Mouse (Mus musculus): ENCODE data around the gene Dusp28. TPM values are rescaled to one million over a fixed set of nuclear protein-coding genes. Genes with fewer than 3 reads are reported as not detected.

Gene Dusp28
- polyA plus RNA-seq, 1 experiment from 2014 or later: 1.2 TPM

DNA sequence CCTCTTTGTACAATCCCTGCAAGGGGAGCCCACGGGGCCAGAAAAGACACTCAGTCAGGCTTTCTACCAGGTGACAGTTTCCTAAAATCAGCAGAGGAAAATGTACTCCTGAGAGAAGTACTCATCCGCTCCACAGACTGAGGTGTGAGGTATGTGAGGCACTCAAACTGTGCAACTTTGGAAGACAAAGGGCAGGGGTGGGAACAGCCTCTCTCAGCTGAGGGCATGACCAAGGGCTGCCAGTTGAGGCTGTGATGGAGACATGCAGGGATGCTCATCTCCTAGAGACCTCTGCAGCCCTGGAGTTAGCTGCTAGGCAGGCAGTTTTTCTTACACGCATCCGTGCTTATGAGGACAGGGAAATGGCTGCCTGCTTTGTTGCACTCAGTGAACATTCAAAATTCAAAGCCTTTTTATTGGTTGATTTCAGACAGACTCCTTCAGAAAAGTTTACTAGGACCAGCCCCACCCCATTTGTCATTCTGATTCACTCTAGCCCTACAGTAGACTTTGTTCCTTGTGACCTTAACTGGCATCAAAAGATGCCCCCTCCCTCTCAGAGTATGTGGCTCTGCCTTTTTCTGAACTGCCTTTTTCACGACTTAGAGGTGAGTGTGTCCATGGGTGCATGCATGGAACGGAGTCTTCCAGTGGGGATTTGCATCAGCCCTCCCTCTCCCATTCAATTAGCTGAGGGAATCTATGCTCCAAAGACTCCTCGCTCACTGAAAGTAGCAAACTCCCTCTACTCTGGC lies 17.7 kb upstream of the Dusp28 start:
- Histone ChIP-seq H3K27ac (no peak overlapping the region), H3K36me3 (ENCODE audit: inconsistent target) (no peaks in the 10 kb centered on the region), H3K79me2 (ENCODE audit: inconsistent target) (no peaks in the 10 kb centered on the region), H3K4me3 (ENCODE audit: inconsistent target) (no peak overlapping the region)
- 85% methylated on average over 7 of the region's 7 CpGs for WGBS (ENCODE audit: missing documents)

DNA sequence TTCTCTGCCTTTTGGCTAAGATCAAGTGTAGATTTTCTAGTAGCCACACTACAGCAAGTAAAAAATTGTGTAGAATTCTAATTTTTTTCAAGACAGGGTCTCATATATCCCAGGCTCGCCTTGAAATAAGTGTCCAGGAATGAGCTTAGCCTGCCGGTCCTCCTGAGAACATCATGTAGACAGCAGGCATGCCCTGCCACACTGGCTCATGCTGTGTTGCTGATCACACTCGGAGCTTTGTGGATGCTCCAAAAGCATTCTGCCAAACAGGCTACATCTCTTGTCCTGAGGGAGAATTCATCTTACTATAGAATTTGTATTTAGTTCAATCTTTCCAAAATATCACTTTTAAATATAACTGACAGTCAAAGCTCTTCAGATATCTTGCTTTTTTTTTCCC lies 14.0 kb upstream of the Dusp28 start:
- Histone ChIP-seq H3K4me3 (ENCODE audit: inconsistent target) (no peak overlapping the region), H3K79me2 (ENCODE audit: inconsistent target) (no peaks in the 10 kb centered on the region), H3K36me3 (ENCODE audit: inconsistent target) (no peaks in the 10 kb centered on the region), H3K27ac (no peak overlapping the region)
- WGBS (ENCODE audit: missing documents): 79% methylated on average over 3 of the region's 3 CpGs

DNA sequence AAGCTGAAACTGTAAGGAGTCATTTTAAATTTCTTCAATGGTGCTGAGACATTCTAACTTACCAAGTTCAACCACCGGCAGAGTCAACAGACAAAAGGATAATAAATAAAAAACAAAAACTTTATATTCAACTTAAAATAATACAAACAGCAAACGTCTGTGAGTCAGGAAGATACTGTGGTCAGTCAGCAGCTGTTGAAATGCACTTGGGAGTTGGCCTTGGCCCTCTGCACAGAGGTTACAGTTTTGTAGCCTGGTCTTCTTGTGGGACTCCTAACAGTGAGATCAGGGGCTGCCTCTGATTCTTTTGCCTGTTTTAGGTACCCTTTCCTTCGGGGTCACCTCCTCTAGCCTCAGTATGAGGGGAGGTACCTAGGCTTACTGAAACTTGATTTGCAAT lies 12.9 kb upstream of the Dusp28 start:
- H3K27ac ChIP-seq: no peak overlapping the region
- H3K4me3 ChIP-seq (ENCODE audit: inconsistent target): no peak overlapping the region
- 79% methylated on average over 3 of the region's 3 CpGs for WGBS (ENCODE audit: missing documents)
- no peaks in the 10 kb centered on the region for H3K79me2 ChIP-seq (ENCODE audit: inconsistent target)
- no peaks in the 10 kb centered on the region for H3K36me3 ChIP-seq (ENCODE audit: inconsistent target)

DNA sequence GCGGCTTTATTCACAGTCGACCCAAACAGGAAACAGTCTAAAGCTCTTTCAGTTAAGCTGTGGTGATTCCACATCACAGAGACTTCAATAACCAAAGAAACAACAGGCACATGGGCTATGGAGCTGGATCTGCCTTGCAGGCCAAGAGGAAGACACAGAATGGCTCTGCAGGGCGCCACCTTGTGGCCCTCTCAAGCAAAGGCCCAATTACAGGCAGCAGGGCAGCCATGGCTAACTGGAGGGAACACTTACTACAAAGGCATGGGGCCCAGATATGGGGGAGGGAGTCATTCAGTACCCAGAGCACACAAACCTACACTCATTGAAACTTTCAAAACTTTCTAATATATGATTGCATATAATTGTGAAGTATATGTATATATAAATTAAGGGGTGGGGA lies 11.7 kb upstream of the Dusp28 start:
- Histone ChIP-seq H3K79me2 (ENCODE audit: inconsistent target) (no peaks in the 10 kb centered on the region), H3K4me3 (ENCODE audit: inconsistent target) (no peak overlapping the region), H3K36me3 (ENCODE audit: inconsistent target) (no peaks in the 10 kb centered on the region), H3K27ac (no peak overlapping the region)
- WGBS (ENCODE audit: missing documents): 27% methylated on average over 3 of the region's 3 CpGs

DNA sequence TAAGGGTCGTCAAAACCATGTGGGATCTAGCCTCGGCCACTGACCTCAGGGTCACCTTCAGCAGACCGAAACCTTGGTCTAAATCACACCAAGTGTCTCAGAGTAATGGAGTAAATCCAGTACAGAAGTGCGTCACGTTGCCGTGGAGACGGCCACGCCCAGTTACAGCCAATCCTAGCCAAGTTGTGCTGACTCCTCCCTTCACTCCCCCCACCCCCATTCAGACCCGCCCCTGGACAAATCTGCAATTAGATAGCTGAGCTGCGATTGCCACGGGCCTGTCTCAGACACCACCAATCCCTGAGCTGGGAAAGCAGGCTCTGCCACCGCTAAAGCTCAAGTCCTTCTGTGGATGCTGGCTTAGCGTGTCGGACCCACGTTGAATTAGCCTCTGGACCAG lies 4.0 kb upstream of the Dusp28 start, which contains the start of gene Ankmy1:
Gene Ankmy1, minus strand, starts transcription at position 121 of the 400 bp plus-strand sequence.
- Histone ChIP-seq H3K79me2 (ENCODE audit: inconsistent target) (no peaks in the 10 kb centered on the region), H3K27ac (no peak within 1 kb of the TSS), H3K36me3 (ENCODE audit: inconsistent target) (no peaks in the 10 kb centered on the region), H3K4me3 (ENCODE audit: inconsistent target) (no peak within 1 kb of the TSS)
- WGBS (ENCODE audit: missing documents): 27% methylated on average over 13 of the region's 15 CpGs

DNA sequence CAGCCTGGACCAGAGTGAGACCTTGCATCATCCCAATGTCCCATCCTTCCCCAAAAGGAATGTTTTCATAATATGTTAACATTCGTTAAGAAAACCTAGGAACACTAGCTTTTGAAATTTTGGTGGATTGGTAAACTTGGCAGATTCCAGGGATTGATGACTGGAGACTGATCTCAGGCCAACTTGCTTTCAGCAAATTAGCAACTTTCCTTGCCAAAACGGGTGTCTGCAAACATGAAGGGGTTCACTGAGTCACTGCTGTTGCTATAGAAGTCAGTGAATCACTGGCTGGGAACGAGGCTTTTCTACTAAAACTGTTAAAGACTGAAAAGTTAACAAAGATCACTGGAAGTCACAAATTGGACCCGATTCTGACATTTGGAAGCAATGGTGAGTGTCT lies 3.2 kb upstream of the Dusp28 start:
- H3K27ac ChIP-seq: no peak overlapping the region
- WGBS (ENCODE audit: missing documents): 70% methylated on average over 4 of the region's 4 CpGs
- no peak overlapping the region for H3K4me3 ChIP-seq (ENCODE audit: inconsistent target)
- no peaks in the 10 kb centered on the region for H3K36me3 ChIP-seq (ENCODE audit: inconsistent target)
- no peaks in the 10 kb centered on the region for H3K79me2 ChIP-seq (ENCODE audit: inconsistent target)

DNA sequence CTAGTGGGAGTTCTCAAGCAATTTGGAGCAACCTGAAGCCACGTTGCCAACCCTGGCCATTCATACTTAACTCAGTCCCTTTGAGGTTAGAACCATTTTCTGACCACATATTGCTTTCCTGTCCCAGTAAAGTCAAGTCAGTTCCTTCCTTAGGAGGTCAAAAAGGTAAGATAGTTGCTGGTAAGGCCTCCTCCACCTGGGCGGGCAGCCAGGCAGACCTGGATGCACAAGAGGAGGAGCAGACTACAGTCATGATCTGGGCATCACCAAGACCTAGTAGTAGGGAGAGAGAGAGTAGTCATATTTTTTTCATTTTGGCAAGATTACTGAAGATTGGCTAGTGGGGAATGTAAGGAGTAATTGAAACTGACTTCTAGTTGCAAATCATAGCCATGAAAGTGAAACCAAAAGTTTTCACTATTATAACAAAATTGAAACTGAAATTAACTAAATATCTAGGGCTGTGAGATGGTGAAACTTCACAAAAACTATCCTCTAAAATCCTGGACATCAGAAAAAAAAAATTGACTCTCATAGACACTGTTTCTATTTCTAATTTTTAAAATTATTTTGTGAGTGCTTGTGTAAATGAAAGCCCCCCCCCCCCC lies 974 bp upstream of the Dusp28 start:
- Histone ChIP-seq H3K27ac (no peak overlapping the region), H3K79me2 (ENCODE audit: inconsistent target) (peaks cover 14% of the 10 kb centered on the region; the same call in 1 of the 2 replicates), H3K36me3 (ENCODE audit: inconsistent target) (no peaks in the 10 kb centered on the region), H3K4me3 (ENCODE audit: inconsistent target) (no peak overlapping the region; the same call in 1 of the 2 replicates)
- WGBS (ENCODE audit: missing documents): 88% methylated on average over 2 of the region's 2 CpGs

DNA sequence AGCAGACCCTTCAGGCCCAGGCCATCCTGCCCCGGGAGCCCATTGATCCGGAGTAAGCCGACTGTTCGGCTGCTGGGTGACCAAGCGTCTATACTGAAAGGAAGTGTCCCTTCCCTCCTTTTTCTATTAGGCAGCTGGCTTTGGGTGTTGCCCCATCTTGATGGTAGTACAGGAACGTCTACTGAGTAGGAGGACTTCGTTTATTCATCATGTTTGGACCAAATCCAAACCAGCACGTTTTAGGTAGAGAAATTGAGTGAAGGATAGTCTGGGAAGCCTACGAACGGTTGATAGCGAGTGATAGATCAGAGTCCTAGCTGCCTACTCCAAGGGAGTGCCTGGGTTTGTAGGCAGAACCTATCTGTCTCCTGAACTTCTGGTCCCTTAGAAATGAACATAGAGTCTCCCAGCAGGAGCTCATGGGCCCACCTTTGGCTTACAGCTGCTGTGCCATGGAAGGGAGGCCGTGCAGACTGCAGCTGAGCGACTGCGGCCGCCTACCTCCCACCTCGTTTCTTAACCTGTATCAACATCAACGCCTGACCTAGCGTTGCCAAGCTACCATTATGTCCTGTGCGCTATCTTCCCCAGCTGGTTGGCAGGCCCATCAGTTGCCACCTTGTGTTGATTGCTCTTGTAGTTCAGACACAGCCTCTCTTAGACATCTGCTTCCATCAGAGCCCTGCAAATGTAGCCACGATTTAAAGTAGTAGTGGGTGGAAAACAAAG lies 1.0 kb downstream of the Dusp28 start:
- Histone ChIP-seq H3K36me3 (ENCODE audit: inconsistent target) (no peaks in the 10 kb centered on the region), H3K79me2 (ENCODE audit: inconsistent target) (peaks cover 31% of the 10 kb centered on the region), H3K27ac (peak overlapping the region; percentile 25), H3K4me3 (ENCODE audit: inconsistent target) (peak overlapping the region; percentile 40)
- WGBS (ENCODE audit: missing documents): 57% methylated on average over 20 of the region's 20 CpGs

DNA sequence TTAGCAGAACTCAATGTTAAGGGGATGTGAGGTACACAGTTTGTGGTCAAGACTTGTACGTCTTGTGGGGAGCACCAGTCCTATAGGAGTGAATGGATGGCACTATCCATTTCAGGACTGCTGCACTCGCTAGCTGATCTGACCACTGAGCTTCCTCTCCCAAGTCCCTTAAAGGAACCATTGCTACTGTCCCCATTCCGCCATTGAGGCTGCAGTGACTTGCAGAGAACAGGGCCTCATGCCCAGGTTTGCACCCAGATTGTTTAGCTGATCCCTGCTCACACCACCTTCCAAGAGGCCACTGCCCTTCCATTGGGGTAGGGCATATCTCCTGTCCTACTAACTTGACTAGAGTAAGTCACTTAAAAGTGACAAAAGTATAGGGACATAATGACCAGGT lies 1.9 kb downstream of the Dusp28 start:
- no peak overlapping the region for H3K4me3 ChIP-seq (ENCODE audit: inconsistent target)
- no peak overlapping the region for H3K27ac ChIP-seq
- no peaks in the 10 kb centered on the region for H3K36me3 ChIP-seq (ENCODE audit: inconsistent target)
- peaks cover 39% of the 10 kb centered on the region for H3K79me2 ChIP-seq (ENCODE audit: inconsistent target)
- 100% methylated on average over 3 of the region's 3 CpGs for WGBS (ENCODE audit: missing documents)

DNA sequence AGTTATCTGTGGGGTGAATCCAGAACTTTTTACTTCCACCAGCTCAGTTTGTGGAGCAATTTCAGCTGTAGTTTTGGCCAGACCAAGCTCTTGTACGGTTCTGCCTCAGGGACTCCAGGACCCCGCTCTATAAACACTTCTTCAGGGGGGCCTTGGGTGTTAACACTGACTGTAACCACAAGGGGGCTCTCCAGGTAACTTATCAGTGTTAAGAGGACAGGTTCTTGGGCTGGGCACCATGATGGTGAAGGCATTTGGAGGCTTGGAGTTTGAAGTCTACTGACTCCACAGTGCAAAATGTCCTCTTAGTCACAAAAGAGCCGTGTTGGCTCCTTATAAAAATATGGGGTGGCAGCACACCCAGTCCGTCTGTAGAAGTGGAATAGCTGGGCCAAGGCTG lies 2.3 kb downstream of the Dusp28 start:
- peaks cover 43% of the 10 kb centered on the region for H3K79me2 ChIP-seq (ENCODE audit: inconsistent target)
- 89% methylated on average over 4 of the region's 4 CpGs for WGBS (ENCODE audit: missing documents)
- no peak overlapping the region for H3K27ac ChIP-seq
- H3K4me3 ChIP-seq (ENCODE audit: inconsistent target): no peak overlapping the region
- H3K36me3 ChIP-seq (ENCODE audit: inconsistent target): peaks cover 3% of the 10 kb centered on the region; the same call in 1 of the 2 replicates

DNA sequence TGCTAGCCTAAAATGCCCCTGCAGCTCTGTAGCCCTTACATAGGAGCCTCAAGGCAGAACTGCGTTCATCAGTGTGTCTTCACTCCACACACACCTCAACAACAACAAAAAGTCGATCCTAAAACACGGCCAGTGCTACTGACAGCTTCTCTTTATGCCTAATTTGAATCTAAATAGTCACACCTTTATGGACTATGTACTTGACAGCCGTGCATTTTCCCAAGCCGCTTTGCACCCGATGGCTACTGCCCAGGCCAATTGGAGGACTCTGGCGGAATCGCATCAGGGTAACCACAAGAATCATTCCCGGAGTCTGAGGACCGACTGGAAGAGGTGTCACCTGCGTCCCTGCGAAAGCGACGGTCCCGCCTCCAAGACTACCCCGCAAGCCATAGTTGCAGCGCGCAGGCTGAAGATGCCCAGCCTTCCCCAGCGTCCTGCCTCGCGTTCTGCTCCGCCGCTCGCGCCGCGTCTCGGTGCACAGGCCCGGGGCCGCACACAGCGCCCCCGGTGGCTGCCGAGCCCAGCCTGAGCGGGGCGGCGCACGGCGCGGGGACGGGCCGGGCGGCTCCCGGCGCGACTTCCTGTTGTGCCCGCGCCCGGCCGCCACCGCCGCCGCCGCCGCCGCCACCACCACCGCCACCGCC lies 3.6 kb downstream of the Dusp28 start, which contains the start of gene Rnpepl1:
Gene Rnpepl1, plus strand, starts transcription at position 545 of the 647 bp plus-strand sequence.
- Histone ChIP-seq H3K36me3 (ENCODE audit: inconsistent target) (peaks cover 16% of the 10 kb centered on the region; the same call in 1 of the 2 replicates), H3K27ac (no peak within 1 kb of the TSS), H3K4me3 (ENCODE audit: inconsistent target) (peak within 1 kb of the TSS; percentile 49), H3K79me2 (ENCODE audit: inconsistent target) (peaks cover 51% of the 10 kb centered on the region)
- WGBS (ENCODE audit: missing documents): 1% methylated on average over 45 of the region's 57 CpGs

DNA sequence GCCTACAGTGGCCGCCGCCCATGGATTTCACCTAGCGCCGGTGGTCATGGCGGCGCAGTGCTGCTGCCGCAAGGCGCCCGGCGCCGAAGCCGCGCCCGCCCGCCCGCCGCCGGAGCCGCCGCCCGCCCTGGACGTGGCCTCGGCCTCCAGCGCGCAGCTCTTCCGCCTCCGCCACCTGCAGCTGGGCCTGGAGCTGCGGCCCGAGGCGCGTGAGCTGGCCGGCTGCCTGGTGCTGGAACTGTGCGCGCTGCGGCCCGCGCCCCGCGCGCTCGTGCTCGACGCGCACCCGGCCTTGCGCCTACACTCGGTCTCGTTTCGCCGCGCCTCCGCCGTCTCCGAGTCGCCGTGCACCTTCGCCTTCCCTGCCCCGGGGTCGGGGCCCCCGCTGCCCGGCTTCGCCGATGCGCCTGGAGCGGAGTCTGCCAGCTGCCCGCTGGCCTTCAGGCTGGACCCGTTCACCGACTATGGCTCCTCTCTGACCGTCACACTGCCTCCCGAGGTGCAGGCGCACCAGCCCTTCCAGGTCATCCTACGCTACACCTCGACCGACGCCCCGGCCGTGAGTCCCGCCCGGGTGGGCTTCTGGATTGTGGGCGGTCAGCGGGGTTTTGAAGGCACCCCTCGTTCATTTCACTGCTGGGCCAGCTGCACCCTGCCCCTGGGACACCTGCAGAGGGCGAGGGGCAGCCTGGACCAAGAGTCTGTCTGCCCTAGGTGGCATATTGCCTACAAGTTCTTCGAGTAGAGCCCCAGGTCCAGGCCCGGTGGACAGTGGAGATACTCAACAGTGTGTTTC lies 4.3 kb downstream of the Dusp28 start:
- under 1% methylated on average over 83 of the region's 85 CpGs for WGBS (ENCODE audit: missing documents)
- H3K79me2 ChIP-seq (ENCODE audit: inconsistent target): peaks cover 51% of the 10 kb centered on the region
- H3K27ac ChIP-seq: no peak overlapping the region
- peak overlapping the region; percentile 44 for H3K4me3 ChIP-seq (ENCODE audit: inconsistent target)
- peaks cover 24% of the 10 kb centered on the region; the same call in 1 of the 2 replicates for H3K36me3 ChIP-seq (ENCODE audit: inconsistent target)

DNA sequence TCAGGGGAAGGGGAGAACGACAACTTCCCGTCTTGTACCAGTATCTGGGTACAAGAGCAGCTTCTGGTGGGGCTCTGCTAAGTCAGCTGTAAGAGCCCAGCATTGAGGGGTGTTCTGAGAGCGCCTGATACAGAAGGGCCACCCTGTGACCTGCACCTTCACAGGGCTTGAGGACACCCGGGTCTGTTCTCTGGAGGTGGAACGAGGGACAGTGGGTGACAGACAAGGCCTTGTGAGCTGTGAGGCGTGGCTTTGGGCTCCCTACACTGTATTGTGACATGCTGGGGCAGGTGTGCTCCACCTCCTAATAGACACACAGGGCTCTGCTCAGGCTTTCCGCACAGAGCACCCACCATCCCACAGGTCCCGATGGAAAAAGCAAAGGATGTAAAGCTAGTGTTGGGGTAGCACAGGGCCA lies 4.9 kb downstream of the Dusp28 start:
- Histone ChIP-seq H3K79me2 (ENCODE audit: inconsistent target) (peaks cover 51% of the 10 kb centered on the region), H3K27ac (no peak overlapping the region), H3K36me3 (ENCODE audit: inconsistent target) (peaks cover 30% of the 10 kb centered on the region; the same call in 1 of the 2 replicates), H3K4me3 (ENCODE audit: inconsistent target) (peak overlapping the region; percentile 44)
- 35% methylated on average over 8 of the region's 8 CpGs for WGBS (ENCODE audit: missing documents)

DNA sequence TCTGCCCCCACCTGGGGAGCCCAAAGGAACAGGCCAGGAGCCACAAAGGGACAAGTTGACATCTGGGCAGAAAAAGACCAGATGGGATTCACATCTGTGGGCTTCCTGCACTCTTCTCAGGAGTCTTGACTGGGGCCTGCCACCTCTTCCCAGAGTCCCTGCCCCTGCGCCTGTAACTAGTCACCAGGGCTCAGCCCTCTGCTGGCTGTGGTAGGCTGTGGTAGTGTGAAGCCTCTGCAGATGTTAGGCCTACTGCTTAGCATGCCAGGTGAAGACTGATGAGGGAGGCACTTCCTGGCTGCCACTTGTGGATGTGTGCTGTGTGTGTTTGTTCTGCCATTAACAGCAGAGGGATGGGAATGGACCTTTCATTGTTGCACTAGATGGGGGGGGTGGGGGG lies 5.5 kb downstream of the Dusp28 start:
- Histone ChIP-seq H3K27ac (no peak overlapping the region), H3K79me2 (ENCODE audit: inconsistent target) (peaks cover 51% of the 10 kb centered on the region), H3K4me3 (ENCODE audit: inconsistent target) (peak overlapping the region; percentile 44; the same call in 1 of the 2 replicates), H3K36me3 (ENCODE audit: inconsistent target) (peaks cover 35% of the 10 kb centered on the region)
- 60% methylated on average over 1 of the region's 1 CpGs for WGBS (ENCODE audit: missing documents)
